Comparison of ENCODE assay signal across 1 mouse cellular context in genomic region chr17:56883612-56884011, GRCm38 (mm10).
TF ChIP-seq lines count a peak whose summit lies in the region.

No protein-coding gene starts in this region.

TF ChIP-seq in MEL, 35 proteins besides CTCF, POLR2A, EP300 and RAD21 (continued from another document):
- no peak for TF ChIP-seq TAL1 (IDR thresholded peaks at IDR 0.05; ENCODE audit: low read length)
